Mouse (Mus musculus): Measurements from ENCODE around the gene Cyp11a1.

- TF ChIP-seq HCFC1 (IDR thresholded peaks at IDR 0.05; ENCODE audit: low read depth, low read length) (no peak), ELF1 (IDR thresholded peaks at IDR 0.05; ENCODE audit: low read depth, low read length) (no peak), CTCF (IDR thresholded peaks at IDR 0.05 in 2 of 3, conservative IDR thresholded peaks at IDR 0.05 in 1 of 3; ENCODE audit: control insufficient read depth in 1 of 3, insufficient read depth in 1 of 3, low read depth in 2 of 3, low read length in 3 of 3, poor library complexity in 1 of 3, severe bottlenecking in 1 of 3) (peak in 2 of 3 experiments; percentile 40 to 56; a peak in 5 of 6 replicates), SIN3A (IDR thresholded peaks at IDR 0.05; ENCODE audit: low read length) (no peak), CHD1 (IDR thresholded peaks at IDR 0.05; ENCODE audit: low read depth, low read length) (no peak), POLR2A (IDR thresholded peaks at IDR 0.05; ENCODE audit: control insufficient read depth in 1 of 2, insufficient read depth in 1 of 2, low read depth in 1 of 2, low read length in 2 of 2, poor library complexity in 1 of 2) (no peak), RCOR1 (IDR thresholded peaks at IDR 0.05; ENCODE audit: low read depth, low read length) (no peak), ETS1 (IDR thresholded peaks at IDR 0.05; ENCODE audit: low read depth, low read length) (no peak), MXI1 (IDR thresholded peaks at IDR 0.05; ENCODE audit: low read depth, low read length) (no peak), USF1 (IDR thresholded peaks at IDR 0.05; ENCODE audit: low read depth, low read length) (no peak), MAX (IDR thresholded peaks at IDR 0.05; ENCODE audit: low read length) (no peak), GATA1 (IDR thresholded peaks at IDR 0.05; ENCODE audit: low read depth, low read length) (no peak)
Observed at GRCm38 (mm10) chr9:57995282-57995681, 10.9 kb upstream of the Cyp11a1 start.

All from MEL (cell line).